Mouse (Mus musculus) embryonic fibroblast, embryonic 13.5 days (primary cell): ENCODE measurements around the gene Zfp524.

Experiments used
- CTCF ChIP-seq: IDR thresholded peaks from 2 replicates; pipeline ENCODE4 v1.5.1; 2011; ENCODE audit warnings: mild to moderate bottlenecking, control low read depth, low read length, moderate library complexity, borderline replicate concordance; ENCODE audit not compliant: insufficient read depth
- POLR2A ChIP-seq: IDR thresholded peaks from 2 replicates; pipeline ENCODE4 v1.6.1; 2011; ENCODE audit warnings: low read depth, mild to moderate bottlenecking, control low read depth, low read length, moderate library complexity

- TF ChIP-seq CTCF (no peak), POLR2A (no peak)
Measured at GRCm38 (mm10) chr7:5047313-5047712, 33.1 kb downstream of the Zfp524 start.
